Mouse (Mus musculus) limb, embryonic 13.5 days (tissue): ENCODE measurements around the gene Sidt1. TPM values are rescaled to one million over a fixed set of nuclear protein-coding genes. Genes with fewer than 3 reads are reported as not detected.

Experiments used
- ATAC-seq: fragments of 200-750 bp; cut with Nextera tagmentation; 2 replicates; pipeline ENCODE4 v1.8.0; 2017; ENCODE audit warnings: low read depth, moderate number of reproducible peaks, moderate TSS enrichment; ENCODE audit not compliant: low FRiP score
- H3K27ac ChIP-seq: fragments of 300-500 bp; sonication (generic); 2 replicates; pipeline ENCODE4 v1.5.1; 2015; ENCODE audit warnings: inconsistent platforms, mild to moderate bottlenecking, moderate library complexity
- H3K27me3 ChIP-seq: fragments of 300-500 bp; sonication (generic); 2 replicates; pipeline ENCODE4 v1.6.1; 2015; ENCODE audit warnings: mild to moderate bottlenecking, inconsistent platforms
- H3K36me3 ChIP-seq: fragments of 300-500 bp; sonication (generic); 2 replicates; pipeline ENCODE4 v1.6.1; 2015; ENCODE audit warnings: inconsistent platforms, mild to moderate bottlenecking, moderate library complexity
- H3K4me1 ChIP-seq: fragments of 300-500 bp; sonication (generic); 2 replicates; pipeline ENCODE4 v1.6.1; 2015; ENCODE audit warnings: inconsistent platforms
- H3K4me2 ChIP-seq: fragments of 300-500 bp; sonication (generic); replicated peaks from 2 replicates; pipeline ENCODE4 v1.6.1; 2015; ENCODE audit warnings: inconsistent platforms, mild to moderate bottlenecking, moderate library complexity
- H3K4me3 ChIP-seq: fragments of 300-500 bp; sonication (generic); 2 replicates; pipeline ENCODE4 v1.5.1; 2015; ENCODE audit warnings: moderate library complexity, mild to moderate bottlenecking, inconsistent platforms
- H3K9ac ChIP-seq: fragments of 300-500 bp; sonication (generic); 2 replicates; pipeline ENCODE4 v1.6.1; 2015; ENCODE audit warnings: mild to moderate bottlenecking, inconsistent platforms
- H3K9me3 ChIP-seq: fragments of 300-500 bp; sonication (generic); 2 replicates; pipeline ENCODE4 v1.6.1; 2016; ENCODE audit warnings: inconsistent platforms
- WGBS: fragments of 180-500 bp; shearing (Covaris S2); methylation state at CpG from one replicate; pipeline ENCODE4 v1.1.7; 2015; 5-methylcytosine and 5-hydroxymethylcytosine counted together
- polyA plus RNA-seq: library from polyadenylated mRNA; unstranded; fragments of >200 nt; fragmentation: Nextera tagmentation; extraction: Ambion mirVana; gene quantifications from 2 replicates; pipeline ENCODE4 v1.2.1, GENCODE M21; 2015

The Sidt1 gene
- polyA plus RNA-seq, 1 experiment from 2014 or later: 0.29 TPM

DNA sequence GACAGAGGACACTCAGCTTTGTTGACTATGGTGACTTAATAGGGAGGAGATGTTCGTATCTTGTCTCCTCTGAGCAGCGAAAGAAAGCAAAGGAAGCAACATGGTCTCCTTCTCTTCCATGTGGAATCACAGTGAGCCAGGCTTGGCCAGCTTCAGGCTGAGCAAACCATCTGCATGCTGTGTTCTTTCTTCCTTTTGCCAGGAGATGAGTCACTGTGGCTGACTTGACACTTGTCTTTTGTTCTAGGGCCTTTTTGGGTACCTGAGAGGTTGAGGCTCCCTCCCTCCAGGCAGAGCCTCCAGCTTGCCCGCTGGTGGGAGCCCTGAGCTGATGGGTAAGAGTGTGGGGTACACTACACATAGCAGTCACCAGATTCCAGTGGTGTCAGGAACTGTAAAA lies 95.2 kb downstream of the Sidt1 start:
- WGBS: 76% methylated on average over 3 of the region's 3 CpGs
- H3K27ac ChIP-seq: no peak overlapping the region

GRCm38 (mm10) chr16:44233019-44233418 lies 100.0 kb downstream of the Sidt1 start:
- no peak overlapping the region for H3K4me3 ChIP-seq
- ATAC-seq: no peak
- 88% methylated on average over 7 of the region's 7 CpGs for WGBS
- H3K36me3 ChIP-seq: no peaks in the 10 kb centered on the region
- H3K4me1 ChIP-seq: no peaks in the 10 kb centered on the region
- H3K9me3 ChIP-seq: 0 out of 2 replicates have a peak, but pooled peaks cover 5% of the 10 kb centered on the region
- H3K27ac ChIP-seq: no peak overlapping the region
- H3K4me2 ChIP-seq: no peak overlapping the region
- no peak overlapping the region for H3K9ac ChIP-seq
- no peaks in the 10 kb centered on the region for H3K27me3 ChIP-seq

More for the DNA sequence above, 95.2 kb downstream of the Sidt1 start:
- Histone ChIP-seq H3K27me3 (no peaks in the 10 kb centered on the region), H3K36me3 (no peaks in the 10 kb centered on the region), H3K9me3 (no peaks in the 10 kb centered on the region), H3K4me2 (no peak overlapping the region), H3K4me3 (no peak overlapping the region), H3K4me1 (0 out of 2 replicates have a peak, but pooled peaks cover 4% of the 10 kb centered on the region), H3K9ac (no peak overlapping the region)
- no peak for ATAC-seq

DNA sequence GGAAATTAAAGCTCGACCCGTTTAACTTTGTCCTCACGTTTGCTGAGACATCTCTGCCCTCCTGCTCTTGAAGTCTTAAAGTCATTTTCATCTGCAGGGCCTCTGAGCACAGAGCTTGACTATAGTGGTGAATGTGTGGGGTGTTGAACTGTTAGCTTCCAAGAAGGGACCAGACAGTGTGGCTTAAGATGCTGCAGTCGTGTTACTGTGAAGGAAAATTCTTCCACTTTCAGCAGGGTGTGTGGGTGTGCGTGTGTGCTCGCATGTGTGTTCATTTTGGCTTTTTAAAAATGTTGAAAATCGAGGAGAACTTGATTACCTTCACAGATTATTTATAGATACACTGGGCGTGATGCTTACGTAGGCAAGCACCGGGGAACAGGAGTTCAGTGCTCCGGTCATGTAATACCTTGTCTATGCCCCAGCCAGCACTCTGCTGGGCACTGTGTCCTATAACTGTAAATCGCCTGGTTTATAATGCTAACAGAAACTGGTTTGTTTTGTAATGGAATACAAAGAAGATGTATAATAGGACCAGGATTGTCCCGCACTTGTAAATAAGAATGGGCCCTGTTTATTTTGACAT lies 106.2 kb downstream of the Sidt1 start:
- no peaks in the 10 kb centered on the region for H3K27me3 ChIP-seq
- no peak for ATAC-seq
- no peaks in the 10 kb centered on the region; the same call in 1 of the 2 replicates for H3K36me3 ChIP-seq
- no peak overlapping the region for H3K27ac ChIP-seq
- H3K4me3 ChIP-seq: no peak overlapping the region
- no peaks in the 10 kb centered on the region for H3K4me1 ChIP-seq
- H3K4me2 ChIP-seq: no peak overlapping the region
- 89% methylated on average over 13 of the region's 13 CpGs for WGBS
- 0 out of 2 replicates have a peak, but pooled peaks cover 5% of the 10 kb centered on the region for H3K9me3 ChIP-seq
- no peak overlapping the region for H3K9ac ChIP-seq

GRCm38 (mm10) chr16:44221463-44221862 lies 111.5 kb downstream of the Sidt1 start:
- Histone ChIP-seq H3K4me1 (no peaks in the 10 kb centered on the region), H3K9me3 (no peaks in the 10 kb centered on the region), H3K27me3 (no peaks in the 10 kb centered on the region), H3K36me3 (peaks cover 53% of the 10 kb centered on the region), H3K27ac (no peak overlapping the region), H3K9ac (no peak overlapping the region), H3K4me3 (no peak overlapping the region), H3K4me2 (no peak overlapping the region)
- 84% methylated on average over 6 of the region's 6 CpGs for WGBS
- ATAC-seq: no peak

DNA sequence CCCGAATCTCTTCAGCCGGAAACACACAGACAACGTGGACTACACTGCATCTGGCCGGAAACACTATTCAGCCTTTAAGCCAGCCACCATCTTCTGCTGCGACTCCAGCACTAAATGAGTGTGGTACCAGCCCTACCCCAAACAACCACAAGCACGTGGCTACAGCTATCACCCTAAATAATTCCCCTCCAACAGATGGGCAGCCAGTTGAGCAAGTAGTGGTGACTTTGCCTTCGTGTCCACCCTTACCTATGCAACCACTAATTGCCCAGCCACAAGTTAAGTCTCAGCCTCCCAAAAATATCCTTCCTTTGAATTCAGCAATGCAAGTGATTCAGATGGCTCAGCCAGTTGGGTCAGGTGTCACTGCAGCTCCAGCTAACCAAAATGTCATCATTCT lies 116.6 kb downstream of the Sidt1 start:
- H3K4me1 ChIP-seq: no peaks in the 10 kb centered on the region
- H3K9ac ChIP-seq: no peak overlapping the region
- H3K4me2 ChIP-seq: no peak overlapping the region
- H3K27me3 ChIP-seq: no peaks in the 10 kb centered on the region
- no peak overlapping the region for H3K4me3 ChIP-seq
- no peaks in the 10 kb centered on the region for H3K9me3 ChIP-seq
- no peak for ATAC-seq
- H3K27ac ChIP-seq: no peak overlapping the region
- peaks cover 88% of the 10 kb centered on the region for H3K36me3 ChIP-seq
- 93% methylated on average over 7 of the region's 7 CpGs for WGBS

DNA sequence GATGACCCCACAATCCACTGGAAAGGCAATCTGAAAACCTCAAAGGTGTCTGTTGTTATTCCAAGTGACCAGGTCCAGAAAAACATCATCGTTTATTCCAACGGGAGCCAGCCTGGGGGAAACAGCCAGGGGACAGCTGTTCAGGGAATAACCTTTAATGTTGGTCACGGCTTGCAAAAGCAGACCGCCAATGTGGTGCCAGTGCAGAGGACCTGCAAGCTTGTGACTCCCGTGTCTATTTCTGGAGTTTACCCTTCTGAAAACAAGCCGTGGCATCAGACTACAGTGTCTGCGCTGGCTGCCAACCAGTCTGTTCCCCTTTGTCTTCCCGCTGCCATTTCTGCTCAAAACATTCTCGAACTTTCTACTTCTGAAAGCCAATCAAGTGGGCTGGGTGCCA lies 117.5 kb downstream of the Sidt1 start:
- no peak overlapping the region for H3K4me3 ChIP-seq
- WGBS: 92% methylated on average over 9 of the region's 9 CpGs
- no peaks in the 10 kb centered on the region for H3K4me1 ChIP-seq
- no peak overlapping the region for H3K27ac ChIP-seq
- no peak for ATAC-seq
- peaks cover 88% of the 10 kb centered on the region for H3K36me3 ChIP-seq
- no peaks in the 10 kb centered on the region for H3K9me3 ChIP-seq
- no peak overlapping the region for H3K9ac ChIP-seq
- H3K4me2 ChIP-seq: no peak overlapping the region
- no peaks in the 10 kb centered on the region for H3K27me3 ChIP-seq

DNA sequence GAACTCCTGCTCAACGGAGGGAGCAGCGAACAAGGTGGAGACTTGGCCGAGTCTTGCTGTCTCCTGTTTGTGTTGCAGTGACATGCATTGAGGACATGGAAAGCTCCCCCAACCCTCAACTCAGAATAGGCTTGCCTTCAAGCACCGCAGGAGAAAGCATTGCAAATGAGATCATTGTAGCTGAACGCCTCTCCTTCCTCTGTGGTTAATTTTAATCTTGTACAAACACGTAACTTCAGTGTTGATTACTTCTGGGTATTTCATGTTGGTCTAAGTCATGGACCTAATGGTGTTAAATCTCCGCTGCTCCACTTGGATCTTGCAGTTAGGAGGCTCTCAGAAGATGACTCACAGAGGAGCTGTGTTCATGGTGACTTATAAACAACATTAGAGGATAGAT lies 120.3 kb downstream of the Sidt1 start:
- ATAC-seq: no peak
- 92% methylated on average over 7 of the region's 7 CpGs for WGBS
- H3K4me1 ChIP-seq: no peaks in the 10 kb centered on the region
- H3K9me3 ChIP-seq: no peaks in the 10 kb centered on the region
- no peak overlapping the region for H3K4me3 ChIP-seq
- no peak overlapping the region for H3K27ac ChIP-seq
- H3K9ac ChIP-seq: no peak overlapping the region
- peaks cover 80% of the 10 kb centered on the region for H3K36me3 ChIP-seq
- H3K27me3 ChIP-seq: no peaks in the 10 kb centered on the region
- H3K4me2 ChIP-seq: no peak overlapping the region

- no peaks in the 10 kb centered on the region for H3K4me1 ChIP-seq
- H3K4me3 ChIP-seq: no peak overlapping the region
- peaks cover 77% of the 10 kb centered on the region for H3K36me3 ChIP-seq
- H3K9ac ChIP-seq: no peak overlapping the region
- no peaks in the 10 kb centered on the region for H3K27me3 ChIP-seq
- no peak overlapping the region for H3K27ac ChIP-seq
- no peak for ATAC-seq
- WGBS: 90% methylated on average over 1 of the region's 1 CpGs
- H3K4me2 ChIP-seq: no peak overlapping the region
- H3K9me3 ChIP-seq: no peaks in the 10 kb centered on the region
Measured at GRCm38 (mm10) chr16:44211054-44211414, 122.0 kb downstream of the Sidt1 start.

DNA sequence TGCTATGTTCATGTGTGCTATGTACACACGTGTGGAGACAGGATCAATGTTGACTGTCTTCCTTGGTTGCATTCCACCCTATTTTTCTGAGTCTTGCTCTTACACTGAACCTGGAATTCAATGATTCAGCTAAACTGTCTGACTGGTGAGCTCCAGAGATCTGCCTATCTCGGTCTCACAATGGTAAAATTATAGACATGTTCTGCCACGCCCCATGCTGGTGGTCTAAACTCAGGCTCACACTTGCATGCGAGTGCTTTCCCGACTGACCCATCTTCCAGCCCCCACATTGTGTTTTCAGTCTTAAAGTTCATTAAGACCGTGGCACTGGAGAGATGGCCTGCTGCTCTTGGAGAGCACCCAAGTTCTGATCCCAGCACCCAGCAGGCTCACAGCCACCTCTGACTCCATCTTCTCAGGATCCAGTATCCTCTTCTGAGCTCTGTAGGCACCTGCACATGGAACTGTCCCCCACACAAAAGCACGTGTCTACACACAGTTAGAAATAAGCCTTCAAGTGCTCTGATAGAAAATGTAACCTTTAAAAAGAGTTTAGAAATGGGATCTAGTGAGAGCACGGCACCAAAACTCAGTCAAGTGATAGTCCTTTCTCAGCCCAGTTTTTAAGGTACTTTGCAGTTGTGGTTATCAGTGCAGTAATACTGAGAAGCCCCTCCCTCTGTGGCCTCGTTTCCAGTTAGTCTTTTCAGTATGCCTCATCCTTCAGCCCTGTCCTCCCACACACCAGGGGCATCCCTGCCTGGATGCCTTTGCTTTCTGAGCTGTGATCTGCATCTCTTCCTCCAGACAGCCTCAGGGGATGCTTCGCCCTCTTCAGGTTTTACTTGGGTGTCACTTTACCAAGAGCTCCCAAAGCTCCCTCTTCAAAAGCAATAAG lies 122.6 kb downstream of the Sidt1 start:
- Histone ChIP-seq H3K4me1 (no peaks in the 10 kb centered on the region), H3K9ac (no peak overlapping the region), H3K9me3 (no peaks in the 10 kb centered on the region), H3K4me3 (no peak overlapping the region), H3K27me3 (no peaks in the 10 kb centered on the region), H3K27ac (no peak overlapping the region), H3K36me3 (peaks cover 74% of the 10 kb centered on the region), H3K4me2 (no peak overlapping the region)
- ATAC-seq: no peak
- 84% methylated on average over 10 of the region's 10 CpGs for WGBS

DNA sequence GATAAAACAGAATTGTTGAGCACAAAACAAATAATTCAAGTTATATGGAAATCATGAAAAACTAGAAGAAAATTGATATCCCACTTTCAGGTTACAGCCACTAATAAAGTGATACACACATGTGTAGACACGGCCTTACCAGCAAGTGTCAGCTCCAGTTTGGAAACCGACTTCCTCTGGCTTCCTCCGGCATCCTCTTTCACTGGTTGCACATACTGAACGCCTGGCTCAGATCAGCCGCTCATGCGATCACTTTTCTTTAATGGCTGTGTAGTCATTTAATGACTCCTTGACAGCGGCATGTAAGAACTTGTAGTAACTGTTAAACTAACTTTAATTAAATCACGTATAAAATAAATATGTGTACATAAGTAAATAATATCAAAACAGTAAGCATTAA lies 127.0 kb downstream of the Sidt1 start:
- 76% methylated on average over 8 of the region's 8 CpGs for WGBS
- no peak overlapping the region for H3K27ac ChIP-seq
- H3K4me3 ChIP-seq: no peak overlapping the region
- H3K27me3 ChIP-seq: no peaks in the 10 kb centered on the region
- H3K4me1 ChIP-seq: no peaks in the 10 kb centered on the region
- H3K4me2 ChIP-seq: no peak overlapping the region
- no peaks in the 10 kb centered on the region for H3K9me3 ChIP-seq
- no peak overlapping the region for H3K9ac ChIP-seq
- no peak for ATAC-seq
- H3K36me3 ChIP-seq: peaks cover 68% of the 10 kb centered on the region

- no peaks in the 10 kb centered on the region for H3K9me3 ChIP-seq
- H3K27ac ChIP-seq: no peak overlapping the region
- no peaks in the 10 kb centered on the region for H3K4me1 ChIP-seq
- peaks cover 73% of the 10 kb centered on the region for H3K36me3 ChIP-seq
- 93% methylated on average over 6 of the region's 6 CpGs for WGBS
- H3K4me3 ChIP-seq: no peak overlapping the region
- ATAC-seq: no peak
- H3K27me3 ChIP-seq: no peaks in the 10 kb centered on the region
- H3K9ac ChIP-seq: no peak overlapping the region
- H3K4me2 ChIP-seq: no peak overlapping the region
Measured at GRCm38 (mm10) chr16:44204331-44204730, 128.7 kb downstream of the Sidt1 start.

DNA sequence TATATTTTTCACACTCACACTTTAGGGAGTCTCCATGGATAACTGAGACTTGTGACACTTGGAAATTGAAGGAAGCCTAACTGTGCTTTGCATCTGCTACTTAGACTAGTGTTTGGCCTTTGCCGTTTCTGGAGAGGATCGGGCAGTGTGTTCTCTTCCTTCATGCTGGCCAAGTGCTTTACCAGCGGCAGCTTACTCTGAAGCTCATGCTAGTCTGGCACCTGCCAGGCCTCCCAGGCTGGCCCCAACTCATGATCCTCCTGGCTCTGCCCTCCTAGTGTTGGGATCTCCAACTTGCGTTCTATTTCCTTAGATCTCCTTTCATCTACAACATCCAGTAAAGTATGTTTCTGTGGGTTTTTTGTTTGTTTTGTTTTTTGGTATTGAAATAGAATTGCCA lies 132.8 kb downstream of the Sidt1 start:
- no peaks in the 10 kb centered on the region for H3K9me3 ChIP-seq
- H3K27me3 ChIP-seq: no peaks in the 10 kb centered on the region
- WGBS: 94% methylated on average over 4 of the region's 4 CpGs
- H3K4me2 ChIP-seq: no peak overlapping the region
- H3K4me1 ChIP-seq: no peaks in the 10 kb centered on the region
- ATAC-seq: no peak
- no peak overlapping the region for H3K27ac ChIP-seq
- no peak overlapping the region for H3K4me3 ChIP-seq
- no peak overlapping the region for H3K9ac ChIP-seq
- H3K36me3 ChIP-seq: peaks cover 45% of the 10 kb centered on the region
